Mouse (Mus musculus): ENCODE data around the gene Vsx1.

DNA sequence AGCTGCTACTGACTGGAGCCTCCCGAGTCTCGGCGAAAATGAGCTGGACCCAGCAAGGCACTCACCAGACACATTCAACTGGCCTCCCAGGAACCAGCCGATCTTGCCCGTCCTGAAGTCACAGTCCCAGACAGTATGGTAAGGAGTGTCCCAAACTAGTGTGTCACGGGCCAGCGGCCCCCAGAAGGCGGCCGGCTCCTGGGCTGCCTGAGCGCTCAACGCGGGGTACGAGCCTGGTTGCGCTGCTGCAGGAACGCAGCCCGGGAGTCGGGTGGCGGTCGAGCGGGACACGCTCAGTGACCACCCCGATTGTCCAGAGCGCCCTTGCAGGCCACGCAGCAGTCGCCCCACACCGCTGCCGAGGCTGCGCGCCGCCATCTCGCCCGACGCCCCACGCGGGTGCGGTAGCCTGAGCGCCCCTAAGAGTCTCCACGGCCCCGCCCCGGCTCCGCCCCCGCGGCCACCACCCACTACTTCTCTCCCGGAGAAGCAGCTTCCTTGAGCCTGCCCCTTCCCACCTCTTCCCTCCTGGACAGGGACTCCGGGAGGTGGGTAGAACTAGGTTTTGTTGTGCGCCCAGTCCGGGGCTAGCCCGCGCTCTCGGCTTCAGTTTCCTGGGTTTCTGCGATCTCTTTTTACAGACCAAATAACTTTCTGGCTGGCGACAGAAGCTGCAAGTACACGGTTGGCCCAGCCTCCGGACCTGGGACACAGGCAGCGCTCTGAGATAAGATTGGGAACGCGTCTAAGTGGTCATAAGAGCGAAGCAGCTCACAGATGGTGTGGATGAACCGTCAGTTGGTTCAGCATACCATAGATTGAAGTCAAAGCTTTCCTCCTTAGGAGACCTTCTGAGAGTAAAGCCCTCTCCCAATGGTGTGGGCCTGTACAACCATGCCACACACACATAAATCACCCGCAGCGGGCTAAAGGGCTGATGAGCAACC is 21.1 kb downstream of the Vsx1 start, which contains the start of gene Acss1:
- TF ChIP-seq CTCF (IDR thresholded peaks at IDR 0.05; ENCODE audit: low read depth) (no peak), EP300 (optimal IDR thresholded peaks at IDR 0.05) (no peak)
